Mouse (Mus musculus) testis, adult 2 months (tissue): ENCODE data around the gene Gdap1l1.
"Not testable (repeated sequence)": the region's sequence is repeated elsewhere in the genome, so short reads cannot be mapped to it uniquely, and the experiment has no call there.

Source experiments
- CTCF ChIP-seq: fragments of 200-500 bp; IDR thresholded peaks from 2 replicates; pipeline ENCODE4 v1.5.1; 2012; ENCODE audit warnings: low read depth, mild to moderate bottlenecking, inconsistent platforms, low read length, moderate library complexity; ENCODE audit not compliant: control insufficient read depth, insufficient read depth, insufficient replicate concordance
- POLR2A ChIP-seq: fragments of 200-500 bp; IDR thresholded peaks from 2 replicates; pipeline ENCODE4 v1.6.1; 2012; ENCODE audit warnings: low read depth, mild to moderate bottlenecking, inconsistent platforms, low read length, moderate library complexity; ENCODE audit not compliant: control insufficient read depth

- not testable (repeated sequence) for TF ChIP-seq POLR2A, CTCF
Observed at GRCm38 (mm10) chr2:163411344-163411743, 26.9 kb upstream of the Gdap1l1 start.
